16 mouse cellular contexts compared by ENCODE assay signal in genomic region chr2:181576613-181577012, GRCm38 (mm10). TPM values are rescaled to one million over a fixed set of nuclear protein-coding genes. Genes with fewer than 3 reads are reported as not detected.
DNase-seq lines count a peak whose midpoint lies in the region; ATAC-seq and TF ChIP-seq lines count a peak whose summit lies in the region.
"Had no signal": no experiment of that assay in that cellular context is flagged by ENCODE, and none has a peak within 500 bp of the region (broad histone marks: within the 10 kb centered on the region; RNA-seq: fewer than 3 reads in every experiment).

No protein-coding gene starts in this region.

- no peak for TF ChIP-seq CTCF in gastrocnemius, adult 2 months (IDR thresholded peaks at IDR 0.05)
- no peak for TF ChIP-seq CTCF in liver, embryonic 14.5 days (IDR thresholded peaks at IDR 0.05; ENCODE audit: low read depth)

- peaks cover 27% of the 10 kb centered on the region for H3K36me3 ChIP-seq in liver, embryonic 12.5 days
- no peaks in the 10 kb centered on the region; the same call in 1 of the 2 replicates for H3K36me3 ChIP-seq in liver, embryonic 14.5 days (replicated peaks; ENCODE audit: control insufficient read depth, insufficient read depth, low read depth)
- H3K36me3 ChIP-seq in hindbrain, embryonic 13.5 days, result peaks cover 25% of the 10 kb centered on the region
- H3K36me3 ChIP-seq in midbrain, embryonic 14.5 days (ENCODE audit: control insufficient read depth, insufficient read depth, low read length), result peaks cover 29% of the 10 kb centered on the region

- intact Hi-C loops in gastrocnemius, adult 2 months (cut with DNase I), result loop anchor here (5.0 kb wide), 1 partner anchor 184 kb away; no protein-coding TSS in a partner anchor

- 61% methylated on average over 2 of the region's 2 CpGs for WGBS in liver, embryonic 12.5 days (ENCODE audit: insufficient replicate concordance)
- WGBS in liver, embryonic 14.5 days (ENCODE audit: insufficient replicate concordance), result 51% methylated on average over 2 of the region's 2 CpGs
- WGBS in hindbrain, embryonic 13.5 days, result 90% methylated on average over 2 of the region's 2 CpGs
- 88% methylated on average over 2 of the region's 2 CpGs for WGBS in midbrain, embryonic 14.5 days

- peak overlapping the region; percentile 96; the same call in 1 of the 2 replicates for H3K27ac ChIP-seq in gastrocnemius, adult 2 months
- H3K27ac ChIP-seq in liver, embryonic 12.5 days, result peak overlapping the region; percentile 63
- peak overlapping the region; percentile 39 for H3K27ac ChIP-seq in liver, embryonic 14.5 days
- no peak overlapping the region for H3K27ac ChIP-seq in hindbrain, embryonic 13.5 days
- H3K27ac ChIP-seq in midbrain, embryonic 14.5 days (replicated peaks; ENCODE audit: low read depth, low read length), result no peak overlapping the region
- H3K27ac ChIP-seq: embryonic facial prominence, embryonic 10.5 days; forebrain, embryonic 13.5 days; heart, embryonic 13.5 days had no signal

- H3K4me2 ChIP-seq in liver, embryonic 12.5 days, result peak overlapping the region; percentile 92
- H3K4me2 ChIP-seq in liver, embryonic 14.5 days (ENCODE audit: low read depth), result peak overlapping the region; percentile 56
- no peak overlapping the region for H3K4me2 ChIP-seq in hindbrain, embryonic 13.5 days
- H3K4me2 ChIP-seq in midbrain, embryonic 14.5 days (ENCODE audit: low read length), result no peak overlapping the region
- H3K4me2 ChIP-seq: forebrain, embryonic 13.5 days; heart, embryonic 13.5 days had no signal

- peaks cover 70% of the 10 kb centered on the region for H3K4me1 ChIP-seq in liver, embryonic 12.5 days
- H3K4me1 ChIP-seq in liver, embryonic 14.5 days (replicated peaks; ENCODE audit: control insufficient read depth in 2 of 2, insufficient read depth in 2 of 2, low read length in 1 of 2), result peaks cover 34 to 47% of the 10 kb centered on the region in 2 experiments
- H3K4me1 ChIP-seq in hindbrain, embryonic 13.5 days (replicated peaks), result peaks cover 47% of the 10 kb centered on the region
- H3K4me1 ChIP-seq in midbrain, embryonic 14.5 days (ENCODE audit: control insufficient read depth, insufficient read depth, low read length), result peaks cover 9% of the 10 kb centered on the region

- H3K27me3 ChIP-seq in liver, embryonic 12.5 days (replicated peaks), result no peaks in the 10 kb centered on the region
- no peaks in the 10 kb centered on the region for H3K27me3 ChIP-seq in liver, embryonic 14.5 days (ENCODE audit: control insufficient read depth, insufficient read depth, low read length)
- H3K27me3 ChIP-seq in hindbrain, embryonic 13.5 days, result no peaks in the 10 kb centered on the region
- H3K27me3 ChIP-seq in midbrain, embryonic 14.5 days (ENCODE audit: control insufficient read depth, insufficient read depth, low read length), result no peaks in the 10 kb centered on the region
- H3K27me3 ChIP-seq: forebrain, embryonic 13.5 days; heart, embryonic 13.5 days; Patski had no signal

- no peak overlapping the region; the same call in 1 of the 2 replicates for H3K4me3 ChIP-seq in gastrocnemius, adult 2 months
- H3K4me3 ChIP-seq in liver, embryonic 12.5 days, result no peak overlapping the region
- H3K4me3 ChIP-seq in liver, embryonic 14.5 days (ENCODE audit: insufficient read depth in 1 of 2, low read depth in 2 of 2, low read length in 2 of 2), result no peak overlapping the region
- no peak overlapping the region for H3K4me3 ChIP-seq in hindbrain, embryonic 13.5 days
- H3K4me3 ChIP-seq in midbrain, embryonic 14.5 days (replicated peaks; ENCODE audit: low read depth, low read length), result no peak overlapping the region
- H3K4me3 ChIP-seq: embryonic facial prominence, embryonic 10.5 days; forebrain, embryonic 13.5 days; heart, embryonic 13.5 days had no signal

- TF ChIP-seq EP300 in liver, embryonic 14.5 days (IDR thresholded peaks at IDR 0.05; ENCODE audit: low read depth), result peak; percentile 60

- ATAC-seq in liver, embryonic 12.5 days, result no peak
- no peak for ATAC-seq in liver, embryonic 14.5 days (ENCODE audit: insufficient read depth)
- ATAC-seq in hindbrain, embryonic 13.5 days (ENCODE audit: low FRiP score), result no peak
- no peak for ATAC-seq in midbrain, embryonic 14.5 days (ENCODE audit: low FRiP score, low TSS enrichment)
- ATAC-seq: activated CD4-positive, CD25-positive, alpha-beta regulatory T cell, adult 4 months; forebrain, embryonic 13.5 days; forebrain, postnatal 0 days; hindbrain, embryonic 16.5 days; Patski had no signal

- DNase-seq in gastrocnemius, adult 2 months, result no peak
- DNase-seq in gastrocnemius, postnatal 25 days, result no peak
- no peak for DNase-seq in liver
- no peak for DNase-seq in liver, embryonic 14.5 days (ENCODE audit: low read depth in 3 of 3, low spot score in 3 of 3)
- no peak for DNase-seq in midbrain, embryonic 14.5 days
- DNase-seq: adrenal gland, postnatal 14 days; forebrain, postnatal 0 days; heart, postnatal 36 days had no signal

- no peak overlapping the region for H3K9ac ChIP-seq in liver, embryonic 12.5 days
- H3K9ac ChIP-seq in liver, embryonic 14.5 days (replicated peaks), result no peak overlapping the region; the same call in 1 of the 2 replicates
- no peak overlapping the region for H3K9ac ChIP-seq in hindbrain, embryonic 13.5 days
- no peak overlapping the region for H3K9ac ChIP-seq in midbrain, embryonic 14.5 days (replicated peaks; ENCODE audit: low read length)
- H3K9ac ChIP-seq: forebrain, embryonic 13.5 days; forebrain, postnatal 0 days; heart, embryonic 13.5 days had no signal

- no peaks in the 10 kb centered on the region for H3K9me3 ChIP-seq in liver, embryonic 12.5 days (replicated peaks)
- no peaks in the 10 kb centered on the region for H3K9me3 ChIP-seq in liver, embryonic 14.5 days (ENCODE audit: control insufficient read depth, low read length)
- no peaks in the 10 kb centered on the region for H3K9me3 ChIP-seq in hindbrain, embryonic 13.5 days
- no peaks in the 10 kb centered on the region for H3K9me3 ChIP-seq in midbrain, embryonic 14.5 days (ENCODE audit: control insufficient read depth, low read length)
- H3K9me3 ChIP-seq: embryonic facial prominence, embryonic 10.5 days; forebrain, embryonic 13.5 days; heart, embryonic 13.5 days had no signal

RNA-seq across cellular contexts. Expression of gene Uckl1, which starts 8.1 kb away (rescaled TPM):
- total RNA-seq in gastrocnemius, adult 2 months (2021), result 10 to 100 TPM; 26.1 to 29.1 TPM
- total RNA-seq in gastrocnemius, postnatal 25 days (2021), result 10 to 100 TPM; 23.9 to 26.5 TPM
- 30.7 and 32.7 TPM in 2 replicates for polyA plus RNA-seq in liver, embryonic 12.5 days (2016; fragmentation: Nextera tagmentation; extraction: Ambion mirVana)
- polyA plus RNA-seq in liver, embryonic 14.5 days (2012; rRNA removed), result 30.8 and 33.3 TPM in 2 replicates
- 18.7 and 21.6 TPM in 2 replicates for polyA plus RNA-seq in liver, embryonic 14.5 days (2014; fragmentation: Nextera tagmentation; extraction: Ambion mirVana)
- 61.3 and 67.1 TPM in 2 replicates for polyA plus RNA-seq in hindbrain, embryonic 13.5 days (2015; fragmentation: Nextera tagmentation; extraction: Ambion mirVana)
- polyA plus RNA-seq in midbrain, embryonic 14.5 days (2014; fragmentation: Nextera tagmentation; extraction: Ambion mirVana), result 61.0 and 65.6 TPM in 2 replicates

RNA-seq across cellular contexts. Expression of gene Prpf6, which starts 15.1 kb away (rescaled TPM):
- total RNA-seq in gastrocnemius, adult 2 months (2021), result 10 to 100 TPM; 31.1 to 36.5 TPM
- total RNA-seq in gastrocnemius, postnatal 25 days (2021), result 10 to 100 TPM; 23.2 to 28.2 TPM
- polyA plus RNA-seq in liver, embryonic 12.5 days (2016; fragmentation: Nextera tagmentation; extraction: Ambion mirVana), result 45.6 and 48.2 TPM in 2 replicates
- polyA plus RNA-seq in liver, embryonic 14.5 days (2012; rRNA removed), result 9.5 and 15.7 TPM in 2 replicates
- polyA plus RNA-seq in liver, embryonic 14.5 days (2014; fragmentation: Nextera tagmentation; extraction: Ambion mirVana), result 22.3 and 25.9 TPM in 2 replicates
- polyA plus RNA-seq in hindbrain, embryonic 13.5 days (2015; fragmentation: Nextera tagmentation; extraction: Ambion mirVana), result 63.7 and 67.7 TPM in 2 replicates
- 59.9 and 65.8 TPM in 2 replicates for polyA plus RNA-seq in midbrain, embryonic 14.5 days (2014; fragmentation: Nextera tagmentation; extraction: Ambion mirVana)

RNA-seq across cellular contexts. Expression of gene Zfp512b, which starts 16.0 kb away (rescaled TPM):
- total RNA-seq in gastrocnemius, adult 2 months (2021), result 10 to 100 TPM; 17.6 to 20.3 TPM
- total RNA-seq in gastrocnemius, postnatal 25 days (2021), result 10 to 100 TPM; 17.2 to 17.4 TPM
- polyA plus RNA-seq in liver, embryonic 12.5 days (2016; fragmentation: Nextera tagmentation; extraction: Ambion mirVana), result 22.2 and 23.4 TPM in 2 replicates
- 8.8 and 9.5 TPM in 2 replicates for polyA plus RNA-seq in liver, embryonic 14.5 days (2012; rRNA removed)
- 4.4 and 6.5 TPM in 2 replicates for polyA plus RNA-seq in liver, embryonic 14.5 days (2014; fragmentation: Nextera tagmentation; extraction: Ambion mirVana)
- 68.0 and 74.1 TPM in 2 replicates for polyA plus RNA-seq in hindbrain, embryonic 13.5 days (2015; fragmentation: Nextera tagmentation; extraction: Ambion mirVana)
- 72.6 and 75.3 TPM in 2 replicates for polyA plus RNA-seq in midbrain, embryonic 14.5 days (2014; fragmentation: Nextera tagmentation; extraction: Ambion mirVana)

RNA-seq across cellular contexts. Expression of gene Samd10, which starts 22.4 kb away (rescaled TPM):
- total RNA-seq in gastrocnemius, adult 2 months (2021), result 1 to 10 TPM; 1.5 to 1.7 TPM
- 1 to 10 TPM in 1 of 2 experiments, under 1 TPM in 1; 0.97 to 1.1 TPM for total RNA-seq in gastrocnemius, postnatal 25 days (2021)
- 2.8 and 3.0 TPM in 2 replicates for polyA plus RNA-seq in liver, embryonic 12.5 days (2016; fragmentation: Nextera tagmentation; extraction: Ambion mirVana)
- polyA plus RNA-seq in liver, embryonic 14.5 days (2012; rRNA removed), result 1.6 TPM in 2 replicates
- 1.5 TPM in 2 replicates for polyA plus RNA-seq in liver, embryonic 14.5 days (2014; fragmentation: Nextera tagmentation; extraction: Ambion mirVana)
- polyA plus RNA-seq in hindbrain, embryonic 13.5 days (2015; fragmentation: Nextera tagmentation; extraction: Ambion mirVana), result 169 and 175 TPM in 2 replicates
- 215 and 245 TPM in 2 replicates for polyA plus RNA-seq in midbrain, embryonic 14.5 days (2014; fragmentation: Nextera tagmentation; extraction: Ambion mirVana)

RNA-seq across cellular contexts. Expression of gene Dnajc5, which starts 56.3 kb away (rescaled TPM):
- total RNA-seq in gastrocnemius, adult 2 months (2021), result 10 to 100 TPM; 43.7 to 46.6 TPM
- total RNA-seq in gastrocnemius, postnatal 25 days (2021), result 10 to 100 TPM; 43.8 to 46.3 TPM
- 43.6 and 45.0 TPM in 2 replicates for polyA plus RNA-seq in liver, embryonic 12.5 days (2016; fragmentation: Nextera tagmentation; extraction: Ambion mirVana)
- 12.5 and 13.9 TPM in 2 replicates for polyA plus RNA-seq in liver, embryonic 14.5 days (2012; rRNA removed)
- polyA plus RNA-seq in liver, embryonic 14.5 days (2014; fragmentation: Nextera tagmentation; extraction: Ambion mirVana), result 20.0 and 23.7 TPM in 2 replicates
- 206 and 217 TPM in 2 replicates for polyA plus RNA-seq in hindbrain, embryonic 13.5 days (2015; fragmentation: Nextera tagmentation; extraction: Ambion mirVana)
- polyA plus RNA-seq in midbrain, embryonic 14.5 days (2014; fragmentation: Nextera tagmentation; extraction: Ambion mirVana), result 189 and 233 TPM in 2 replicates

Comparison
In these comparisons a context has a peak if more than half of its experiments do, and no peak if none do; other contexts are left out.
1. H3K27ac ChIP-seq: peak in gastrocnemius, adult 2 months (single experiment), liver, embryonic 12.5 days (single experiment) and liver, embryonic 14.5 days (single experiment); none in hindbrain, embryonic 13.5 days (single experiment) and midbrain, embryonic 14.5 days (single experiment).
2. H3K4me2 ChIP-seq: peak in liver, embryonic 12.5 days (single experiment) and liver, embryonic 14.5 days (single experiment); none in hindbrain, embryonic 13.5 days (single experiment) and midbrain, embryonic 14.5 days (single experiment).